Mouse (Mus musculus): ENCODE measurements around the gene 1700066M21Rik.

DNA sequence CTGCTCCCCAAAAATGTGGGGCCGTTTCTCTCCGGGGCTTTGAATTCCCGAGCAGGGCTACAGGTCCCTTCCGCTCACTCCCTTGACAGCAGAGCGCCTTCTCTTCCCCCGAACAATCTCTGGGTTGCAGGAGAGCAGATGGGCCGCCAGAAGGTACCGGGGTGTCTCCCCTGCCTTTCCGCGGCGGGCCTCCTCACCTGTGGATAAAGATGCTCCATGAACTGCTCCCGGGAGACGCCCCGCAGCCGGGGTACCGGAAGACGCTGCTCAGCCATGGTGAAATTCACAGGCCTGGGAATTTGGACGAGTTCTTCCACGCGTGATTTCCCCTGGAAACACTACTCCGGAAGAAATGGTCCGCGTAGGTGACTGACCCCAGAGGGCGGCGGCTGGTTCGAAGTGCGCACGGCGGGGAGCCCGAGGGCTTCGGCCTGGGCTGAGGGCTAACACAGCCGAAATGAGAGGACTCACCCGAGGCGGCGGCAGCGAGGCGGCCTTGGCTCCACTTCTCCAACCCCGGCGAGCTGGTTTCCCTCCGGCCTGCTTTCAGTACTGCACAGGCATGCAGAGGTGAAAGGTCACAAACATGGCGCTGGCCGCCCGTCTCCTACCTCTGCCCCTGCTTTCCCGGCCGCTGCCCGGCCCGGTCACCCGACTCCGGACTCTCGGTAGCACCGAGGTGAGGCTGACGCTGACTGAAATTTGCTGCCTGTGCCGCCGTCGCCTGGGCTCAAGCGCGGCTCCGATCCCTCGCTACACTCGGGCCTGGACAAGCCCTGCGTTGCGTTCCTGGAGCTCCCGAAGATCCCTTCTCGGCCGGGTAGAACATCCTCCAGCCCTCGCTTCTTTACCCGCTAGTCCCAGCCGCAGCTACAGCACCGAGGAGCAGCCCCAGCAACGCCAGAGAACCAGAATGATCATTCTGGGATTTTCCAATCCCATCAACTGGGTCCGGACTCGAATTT lies 29.0 kb downstream of the 1700066M21Rik start, which contains the start of the genes Maip1 and Tyw5:
- TF ChIP-seq POLR2A (IDR thresholded peaks at IDR 0.05; ENCODE audit: borderline replicate concordance, extremely low read depth, low read depth, low read length) (peak; percentile 58; the same call in 1 of the 2 replicates), CTCF (IDR thresholded peaks at IDR 0.05; ENCODE audit: insufficient read depth, low read length) (no peak)
